Mouse (Mus musculus) MEL (cell line): ENCODE measurements around the gene Irf5.
A peak's percentile ranks its signal among the peaks of the same experiment; 100 is the strongest.

Source experiments
- EP300 ChIP-seq, 2 experiments: IDR thresholded peaks; 2 replicates each; pipeline ENCODE4 v1.6.1; 2011; ENCODE audit warnings: improper control_type of control experiment in 2 of 2, low read length in 2 of 2, low read depth in 1 of 2, mild to moderate bottlenecking in 1 of 2
- GATA1 ChIP-seq: IDR thresholded peaks from 2 replicates; pipeline ENCODE4 v1.6.1; 2011; ENCODE audit warnings: low read depth, low read length, improper control_type of control experiment
- HCFC1 ChIP-seq: IDR thresholded peaks from 2 replicates; pipeline ENCODE4 v1.6.1; 2012; ENCODE audit warnings: low read depth, mild to moderate bottlenecking, inconsistent platforms, low read length, improper control_type of control experiment, moderate library complexity
- MAX ChIP-seq: IDR thresholded peaks from 2 replicates; pipeline ENCODE4 v1.6.1; 2011; ENCODE audit warnings: low read length, improper control_type of control experiment
- MXI1 ChIP-seq: IDR thresholded peaks from 2 replicates; pipeline ENCODE4 v1.6.1; 2011; ENCODE audit warnings: mild to moderate bottlenecking, low read depth, low read length, improper control_type of control experiment
- POLR2A ChIP-seq, 2 experiments: IDR thresholded peaks; 2 replicates each; pipeline ENCODE4 v1.6.1; 2011 to 2012; ENCODE audit warnings: low read length in 2 of 2, mild to moderate bottlenecking in 2 of 2, control low read depth in 1 of 2, improper control_type of control experiment in 1 of 2, low read depth in 1 of 2, moderate library complexity in 1 of 2; ENCODE audit not compliant: control insufficient read depth in 1 of 2, insufficient read depth in 1 of 2, poor library complexity in 1 of 2
- POLR2AphosphoS2 ChIP-seq: IDR thresholded peaks from 2 replicates; pipeline ENCODE4 v1.6.1; 2011; ENCODE audit warnings: low read length, improper control_type of control experiment
- RAD21 ChIP-seq: IDR thresholded peaks from 2 replicates; pipeline ENCODE4 v1.6.1; 2011; ENCODE audit warnings: mild to moderate bottlenecking, low read depth, low read length, improper control_type of control experiment
- TAL1 ChIP-seq: IDR thresholded peaks from 2 replicates; pipeline ENCODE4 v1.6.1; 2012; ENCODE audit warnings: mild to moderate bottlenecking, inconsistent platforms, low read length, moderate library complexity, mixed read lengths

DNA sequence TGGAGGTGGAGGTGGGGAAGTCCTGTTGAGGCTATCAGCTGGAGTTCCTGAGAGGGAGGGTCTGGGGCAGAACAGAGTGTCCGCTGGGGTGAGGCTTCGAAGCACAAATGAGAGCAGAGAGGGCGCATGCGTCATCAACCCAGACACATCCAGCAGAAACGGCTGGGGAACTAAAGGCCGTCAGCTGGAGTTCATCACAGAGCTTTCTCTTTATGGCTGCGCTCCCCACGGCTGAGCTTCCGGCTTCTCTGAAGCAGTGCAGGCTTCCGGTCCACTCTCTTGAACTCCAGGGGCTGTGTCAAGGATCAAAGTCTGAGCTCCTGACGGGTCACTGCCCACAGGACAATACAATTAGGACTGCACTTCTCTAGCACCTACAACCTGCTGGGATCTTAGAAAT, 13.1 kb upstream of the Irf5 start:
- TF ChIP-seq TAL1 (no peak), EP300 (IDR thresholded peaks at IDR 0.05; ENCODE audit: low read depth in 1 of 2, low read length in 2 of 2) (no peak), POLR2A (IDR thresholded peaks at IDR 0.05; ENCODE audit: control insufficient read depth in 1 of 2, insufficient read depth in 1 of 2, low read depth in 1 of 2, low read length in 2 of 2, poor library complexity in 1 of 2) (peak in 1 of 2 experiments; percentile 29; a peak in 1 of 4 replicates), GATA1 (no peak), MAX (no peak), RAD21 (no peak), HCFC1 (no peak), POLR2AphosphoS2 (no peak), MXI1 (no peak)
